Mouse (Mus musculus) Patski (cell line): Measurements from ENCODE around the gene Ercc2. TPM values are rescaled to one million over a fixed set of nuclear protein-coding genes. Genes with fewer than 3 reads are reported as not detected.

Source experiments
- ATAC-seq: fragments of 100-300 bp; one replicate; pipeline ENCODE4 v1.8.0; 2021
- CTCF ChIA-PET: fragments of 350-600 bp; sonication (Branson Sonifier 250); formaldehyde crosslinking; loops from one replicate; lab custom pipeline; 2022; ENCODE audit warnings: inconsistent platforms; lab: Charles Lee
- POLR2A ChIA-PET: fragments of 350-600 bp; sonication (Branson Sonifier 250); formaldehyde crosslinking; loops from one replicate; lab custom pipeline; 2022; ENCODE audit warnings: antibody characterized with exemption, inconsistent platforms; lab: Charles Lee
- DNase-seq: peaks from one replicate; pipeline ENCODE4 v3.0.0-alpha.2; 2011; ENCODE audit warnings: low read depth, low spot score
- H3K27me3 ChIP-seq: fragments of 371-371 bp; one replicate; pipeline ENCODE4 v1.5.1; 2021
- CTCF ChIP-seq: fragments of 100-300 bp; IDR thresholded peaks from one replicate; pipeline ENCODE4 v1.5.1; 2021
- in situ Hi-C: fragments of 300-500 bp; cut with MboI; formaldehyde crosslinking; loops from 3 replicates; pipeline ENCODE4 v1.11.1; 2018; ENCODE audit warnings: low pct_unique_long_range_greater_than_20kb, mixed read lengths
- polyA plus RNA-seq: library from polyadenylated mRNA; unstranded; gene quantifications from one replicate; pipeline ENCODE4 v1.2.3, GENCODE M21; 2021

Ercc2 gene
- polyA plus RNA-seq, 1 experiment from 2014 or later, result 26.2 TPM

GRCm38 (mm10) chr7:19375368-19375767 is 6.4 kb upstream of the Ercc2 start:
- ChIA-PET CTCF (interaction anchor here (1.1 to 5.0 kb wide), 2 partner anchors 13 to 14 kb away, joined by 3 to 38 read pairs; partner anchors contain the start of genes Cd3eap and Ppp1r13l), POLR2A (no interaction called here)
- in situ Hi-C loops, result no loop called here
- TF ChIP-seq CTCF, result no peak
- ATAC-seq (no peak), DNase-seq (no peak)
- H3K27me3 ChIP-seq, result no peaks in the 10 kb centered on the region

- H3K27me3 ChIP-seq, result no peaks in the 10 kb centered on the region
- no peak for TF ChIP-seq CTCF
- ATAC-seq, result no peak
- ChIA-PET CTCF (interaction anchor here (5.0 kb wide), 1 partner anchor 14 kb away, joined by 38 read pairs; the partner anchor contains the start of genes Cd3eap and Ppp1r13l), POLR2A (no interaction called here)
- no peak for DNase-seq
- in situ Hi-C loops, result no loop called here
Measured at GRCm38 (mm10) chr7:19376019-19376418, 5.8 kb upstream of the Ercc2 start.

DNA sequence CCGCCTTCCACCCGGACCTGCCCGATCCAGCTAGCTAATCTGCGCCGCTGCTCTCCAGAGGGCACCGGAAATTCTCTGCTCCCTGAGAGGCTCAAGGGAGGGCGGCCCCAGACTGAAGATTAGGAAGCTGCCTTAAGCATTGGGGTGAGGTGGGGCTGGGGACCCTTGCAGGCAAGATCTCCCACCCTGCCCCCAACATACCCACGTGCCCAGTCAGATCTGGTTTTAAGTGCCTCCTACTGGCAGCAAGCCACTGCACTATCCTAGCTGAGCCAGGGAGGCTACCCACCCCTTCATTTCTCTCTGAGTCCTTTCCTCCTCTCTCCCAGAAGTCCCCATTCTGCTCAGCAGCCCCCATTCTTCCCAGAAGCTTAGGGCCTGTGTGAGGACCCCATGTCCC is 3.8 kb upstream of the Ercc2 start:
- CTCF ChIA-PET, result interaction anchor here (5.0 kb wide), 1 partner anchor 16 kb away, joined by 38 read pairs; the partner anchor contains the start of genes Cd3eap and Ppp1r13l
- no peaks in the 10 kb centered on the region for H3K27me3 ChIP-seq
- no peak for DNase-seq
- ATAC-seq, result no peak
- POLR2A ChIA-PET, result interaction anchor here (0.8 kb wide), 1 partner anchor 18 kb away, joined by 3 read pairs; no protein-coding TSS in a partner anchor
- no peak for TF ChIP-seq CTCF
- in situ Hi-C loops, result no loop called here

GRCm38 (mm10) chr7:19382166-19382541 is 344 bp downstream of the Ercc2 start:
- no peak for TF ChIP-seq CTCF
- H3K27me3 ChIP-seq, result no peaks in the 10 kb centered on the region
- in situ Hi-C loops, result no loop called here
- DNase-seq (no peak), ATAC-seq (peak; percentile 40)
- CTCF ChIA-PET, result no interaction called here
- POLR2A ChIA-PET, result no interaction called here

DNA sequence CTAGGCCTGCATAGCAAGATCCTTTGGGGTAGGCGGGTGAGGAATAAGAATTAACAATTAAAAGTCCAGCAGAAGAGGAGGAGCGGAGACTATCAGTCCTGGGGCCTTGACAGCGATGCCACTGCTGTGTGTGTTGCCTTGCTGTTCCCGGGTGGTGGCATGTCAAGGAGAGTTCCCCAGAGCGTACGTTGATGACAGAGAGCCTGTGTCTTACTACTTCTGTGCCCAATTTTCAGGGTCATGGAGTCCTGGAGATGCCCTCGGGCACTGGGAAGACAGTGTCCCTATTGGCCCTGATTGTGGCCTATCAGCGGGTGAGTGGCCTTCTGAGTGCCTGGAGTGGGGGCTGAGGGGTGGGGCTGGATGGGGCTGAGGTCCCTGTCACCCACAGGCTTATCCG is 1.9 kb downstream of the Ercc2 start:
- in situ Hi-C loops, result no loop called here
- CTCF ChIA-PET, result no interaction called here
- no peak for DNase-seq
- ATAC-seq, result no peak
- H3K27me3 ChIP-seq, result no peaks in the 10 kb centered on the region
- POLR2A ChIA-PET, result no interaction called here
- TF ChIP-seq CTCF, result no peak

DNA sequence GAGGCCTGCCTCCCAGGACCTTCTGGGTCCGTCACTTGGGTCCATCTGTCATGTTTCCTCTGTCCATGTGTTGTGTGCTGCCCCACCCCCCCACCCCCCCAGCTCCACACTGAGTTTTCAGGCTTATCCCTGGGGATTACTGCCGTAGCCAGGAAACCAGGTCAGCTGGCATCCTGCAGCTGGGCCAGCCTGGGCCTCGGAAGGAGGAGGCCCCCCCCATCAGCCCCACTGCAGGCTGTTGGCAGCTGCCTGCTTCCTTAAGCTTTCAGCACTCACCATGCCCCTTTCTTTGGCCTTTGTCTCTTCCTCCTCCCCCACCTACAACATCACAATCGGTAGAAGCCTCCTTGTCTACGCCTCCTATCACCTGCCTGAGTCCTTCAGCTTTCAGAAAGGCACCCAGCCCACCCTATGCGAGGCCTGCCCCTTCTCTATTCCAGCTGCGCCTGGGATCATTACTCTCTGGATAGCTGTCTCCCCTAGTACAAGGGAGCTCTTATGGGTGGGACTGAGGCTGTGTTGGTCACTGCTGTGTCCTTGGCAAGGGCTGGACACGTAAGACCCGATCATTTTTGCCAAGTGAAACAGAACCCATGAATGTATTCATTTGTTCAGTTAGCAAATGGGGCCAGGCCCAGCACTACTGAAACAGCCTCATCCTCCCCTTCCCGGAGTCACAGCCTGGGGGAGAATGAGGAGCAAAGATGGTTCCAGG is 7.0 kb downstream of the Ercc2 start:
- DNase-seq, result no peak
- CTCF ChIA-PET, result interaction anchor here (0.9 to 1.1 kb wide), 3 partner anchors 11 to 44 kb away, joined by 3 to 4 read pairs (median 4); no protein-coding TSS in a partner anchor
- in situ Hi-C loops, result no loop called here
- POLR2A ChIA-PET, result interaction anchor here (1.0 kb wide), 1 partner anchor 11 kb away, joined by 3 read pairs; no protein-coding TSS in a partner anchor
- no peak for TF ChIP-seq CTCF
- no peaks in the 10 kb centered on the region for H3K27me3 ChIP-seq
- no peak for ATAC-seq

DNA sequence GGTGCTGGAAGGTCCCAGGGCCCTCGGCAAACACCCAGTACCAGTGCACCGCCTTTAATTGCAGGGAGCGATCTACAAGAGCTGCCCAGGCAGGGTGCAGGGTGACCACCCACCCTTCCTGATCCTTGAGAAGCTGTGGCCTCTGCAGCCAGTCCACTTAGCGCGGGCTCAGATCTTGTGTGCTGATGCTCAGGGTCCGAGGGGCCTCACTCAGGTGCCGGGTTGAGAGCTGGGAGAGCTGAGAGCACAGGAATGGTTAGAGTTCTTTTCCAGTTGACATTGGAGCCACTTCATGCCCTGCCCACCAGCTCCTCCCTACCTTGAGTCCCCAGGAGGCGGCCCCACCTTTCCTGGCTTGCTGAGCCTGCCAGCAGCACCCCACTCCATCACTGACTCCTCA is 12.7 kb downstream of the Ercc2 start:
- ATAC-seq, result no peak

DNA sequence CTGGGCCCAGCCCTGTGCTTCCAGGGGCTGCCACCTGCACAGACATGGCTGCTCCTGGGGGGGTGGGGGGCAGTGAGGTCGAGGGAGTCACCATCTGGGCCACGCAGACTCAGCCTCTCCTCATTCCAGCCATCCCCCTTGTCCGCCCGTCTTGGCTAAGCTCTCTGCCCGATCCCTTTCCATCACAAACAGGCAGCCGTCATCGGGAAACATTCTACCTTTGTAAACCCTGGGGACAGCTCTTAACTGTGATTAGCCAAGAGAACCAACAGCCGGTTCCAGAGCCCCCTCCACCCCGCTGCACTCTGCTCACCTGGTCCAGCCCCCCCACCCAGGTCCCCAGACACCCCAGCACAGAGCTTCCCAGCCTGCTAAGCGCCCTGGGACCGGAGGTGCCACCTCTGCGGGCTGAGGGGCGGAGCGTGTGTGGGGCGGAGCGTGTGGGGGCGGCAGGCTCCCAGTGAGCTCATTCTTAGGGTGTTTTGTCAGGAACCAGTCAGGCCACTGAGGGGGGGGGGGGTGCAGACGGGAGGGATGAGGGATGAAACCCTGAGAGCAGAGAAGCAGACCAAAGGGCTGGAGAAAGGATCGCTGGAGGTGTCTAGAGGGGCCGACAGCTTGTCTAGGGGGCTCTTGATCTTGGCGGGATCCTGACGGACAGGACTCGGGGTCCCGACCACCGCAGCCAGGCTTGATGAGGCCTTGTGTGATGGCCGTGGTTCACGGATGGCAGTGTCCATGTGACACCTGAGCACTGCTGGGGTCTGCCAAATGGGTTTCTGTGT is 17.9 kb downstream of the Ercc2 start:
- CTCF ChIA-PET, result interaction anchor here (0.6 to 1.4 kb wide), 5 partner anchors 11 to 244 kb away, joined by 3 to 6 read pairs (median 3); no protein-coding TSS in a partner anchor
- peak; percentile 82 for ATAC-seq
- in situ Hi-C loops, result loop anchor here (5.0 kb wide), 1 partner anchor 178 kb away; the partner anchor contains the start of genes Gemin7 and Zfp296
- H3K27me3 ChIP-seq, result no peaks in the 10 kb centered on the region
- no peak for DNase-seq
- TF ChIP-seq CTCF, result no peak
- POLR2A ChIA-PET, result interaction anchor here (0.6 to 0.7 kb wide), 4 partner anchors 11 to 55 kb away, joined by 3 to 4 read pairs (median 3); no protein-coding TSS in a partner anchor

More for the DNA sequence above, 12.7 kb downstream of the Ercc2 start:
- H3K27me3 ChIP-seq, result no peaks in the 10 kb centered on the region
- no peak for TF ChIP-seq CTCF
- ChIA-PET CTCF (interaction anchor here (1.0 kb wide), 1 partner anchor 275 kb away, joined by 3 read pairs; no protein-coding TSS in a partner anchor), POLR2A (no interaction called here)
- DNase-seq, result no peak
- in situ Hi-C loops, result no loop called here

GRCm38 (mm10) chr7:19400946-19401345 is 19.1 kb downstream of the Ercc2 start:
- ATAC-seq (no peak), DNase-seq (no peak)
- TF ChIP-seq CTCF, result no peak
- ChIA-PET CTCF (no interaction called here), POLR2A (no interaction called here)
- in situ Hi-C loops, result loop anchor here (5.0 kb wide), 1 partner anchor 176 kb away; the partner anchor contains the start of genes Gemin7 and Zfp296
- no peaks in the 10 kb centered on the region for H3K27me3 ChIP-seq

GRCm38 (mm10) chr7:19402535-19403112 is 20.8 kb downstream of the Ercc2 start:
- CTCF ChIA-PET, result interaction anchor here (1.3 kb wide), 1 partner anchor 29 kb away, joined by 3 read pairs; no protein-coding TSS in a partner anchor
- DNase-seq, result no peak
- in situ Hi-C loops, result loop anchor here (5.0 kb wide), 1 partner anchor 175 kb away; the partner anchor contains the start of genes Gemin7 and Zfp296
- POLR2A ChIA-PET, result no interaction called here
- H3K27me3 ChIP-seq, result no peaks in the 10 kb centered on the region
- no peak for TF ChIP-seq CTCF
- ATAC-seq, result no peak
